Mouse (Mus musculus) common myeloid progenitor, adult 5-6 weeks (primary cell): ENCODE data around the gene Dbx2. TPM values are rescaled to one million over a fixed set of nuclear protein-coding genes. Genes with fewer than 3 reads are reported as not detected.

Experiments
- ATAC-seq: replicated peaks from 2 replicates; pipeline ENCODE4 v1.8.0; 2016; ENCODE audit warnings: low read depth, mild to moderate bottlenecking, moderate TSS enrichment, inconsistent platforms; ENCODE audit not compliant: poor library complexity, severe bottlenecking
- total RNA-seq: library from RNA; stranded (forward); fragments of 200-1000, 187-1606 nt; gene quantifications from 2 replicates; pipeline ENCODE4 v1.2.3, GENCODE M21; 2017

The Dbx2 gene
- not detected in 2 replicates for total RNA-seq

- ATAC-seq, result no peak
These were observed at the start of gene Dbx2 for GRCm38 (mm10) chr15:95655860-95656259. Dbx2 (minus strand) TSS chr15:95655960.

GRCm38 (mm10) chr15:95702206-95702605, 46.4 kb upstream of the Dbx2 start:
- no peak for ATAC-seq

GRCm38 (mm10) chr15:95701573-95701972, 45.8 kb upstream of the Dbx2 start:
- ATAC-seq, result no peak

- ATAC-seq, result no peak
These were observed 43.6 kb upstream of the Dbx2 start for GRCm38 (mm10) chr15:95699371-95699770.

GRCm38 (mm10) chr15:95693759-95694158, 38.0 kb upstream of the Dbx2 start:
- ATAC-seq, result no peak

GRCm38 (mm10) chr15:95691594-95691993, 35.8 kb upstream of the Dbx2 start:
- no peak for ATAC-seq

GRCm38 (mm10) chr15:95691129-95691528, 35.4 kb upstream of the Dbx2 start:
- ATAC-seq, result no peak

- ATAC-seq, result no peak
These were observed 26.9 kb upstream of the Dbx2 start for GRCm38 (mm10) chr15:95682620-95683019.

GRCm38 (mm10) chr15:95675645-95676044, 19.9 kb upstream of the Dbx2 start:
- ATAC-seq, result no peak

- no peak for ATAC-seq
These were observed 19.4 kb upstream of the Dbx2 start for GRCm38 (mm10) chr15:95675176-95675575.

- no peak for ATAC-seq
These were observed 11.4 kb upstream of the Dbx2 start for GRCm38 (mm10) chr15:95667209-95667608.

GRCm38 (mm10) chr15:95665002-95665401, 9.2 kb upstream of the Dbx2 start:
- ATAC-seq, result no peak

GRCm38 (mm10) chr15:95661718-95662117, 6.0 kb upstream of the Dbx2 start:
- ATAC-seq, result no peak

GRCm38 (mm10) chr15:95660368-95660767, 4.6 kb upstream of the Dbx2 start:
- no peak for ATAC-seq

GRCm38 (mm10) chr15:95654211-95654897, 1.4 kb downstream of the Dbx2 start:
- ATAC-seq, result no peak

GRCm38 (mm10) chr15:95653812-95654210, 1.9 kb downstream of the Dbx2 start:
- no peak for ATAC-seq

GRCm38 (mm10) chr15:95652898-95653707, 2.7 kb downstream of the Dbx2 start:
- ATAC-seq, result no peak

- no peak for ATAC-seq
These were observed 3.9 kb downstream of the Dbx2 start for GRCm38 (mm10) chr15:95651824-95652223.

GRCm38 (mm10) chr15:95643505-95644029, 12.2 kb downstream of the Dbx2 start:
- ATAC-seq, result no peak

- ATAC-seq, result no peak
These were observed 15.4 kb downstream of the Dbx2 start for GRCm38 (mm10) chr15:95640347-95640746.

- ATAC-seq, result no peak
These were observed 16.0 kb downstream of the Dbx2 start for GRCm38 (mm10) chr15:95639829-95640134.
